Mouse (Mus musculus) adrenal gland, postnatal 25 days (tissue): ENCODE data around the gene Mecom. TPM values are rescaled to one million over a fixed set of nuclear protein-coding genes. Genes with fewer than 3 reads are reported as not detected.

Experiments
- DNase-seq: peaks from one replicate; pipeline ENCODE4 v3.0.0; 2021; ENCODE audit warnings: mixed read lengths
- total RNA-seq: library from RNA; stranded (reverse); gene quantifications from 2 replicates; pipeline ENCODE4 v1.2.3, GENCODE M21; 2021

Mecom gene
- total RNA-seq, 1 experiment from 2014 or later, result 4.1 TPM

GRCm38 (mm10) chr3:30514051-30514754, 33.6 kb downstream of the Mecom start:
- DNase-seq, result no peak

- DNase-seq, result no peak
These were observed 34.4 kb downstream of the Mecom start for GRCm38 (mm10) chr3:30513314-30513997.

GRCm38 (mm10) chr3:30512459-30513030, 35.3 kb downstream of the Mecom start:
- DNase-seq, result no peak

- DNase-seq, result no peak
These were observed 36.0 kb downstream of the Mecom start for GRCm38 (mm10) chr3:30511796-30512195.

- DNase-seq, result no peak
These were observed 36.7 kb downstream of the Mecom start for GRCm38 (mm10) chr3:30511062-30511640.

- DNase-seq, result no peak
These were observed 37.2 kb downstream of the Mecom start for GRCm38 (mm10) chr3:30510646-30511045.

- no peak for DNase-seq
These were observed 37.7 kb downstream of the Mecom start for GRCm38 (mm10) chr3:30510105-30510504.

GRCm38 (mm10) chr3:30508930-30509910, 38.6 kb downstream of the Mecom start:
- peak; percentile 9 for DNase-seq

- DNase-seq, result peak; percentile 58
These were observed 39.4 kb downstream of the Mecom start for GRCm38 (mm10) chr3:30508296-30508929.

- peak; percentile 17 for DNase-seq
These were observed 40.1 kb downstream of the Mecom start for GRCm38 (mm10) chr3:30507576-30508295.

GRCm38 (mm10) chr3:30507028-30507575, 40.7 kb downstream of the Mecom start:
- DNase-seq, result peak; percentile 10

- no peak for DNase-seq
These were observed 41.3 kb downstream of the Mecom start for GRCm38 (mm10) chr3:30506329-30507027.

GRCm38 (mm10) chr3:30505741-30506251, 42.0 kb downstream of the Mecom start:
- no peak for DNase-seq

- no peak for DNase-seq
These were observed 43.2 kb downstream of the Mecom start for GRCm38 (mm10) chr3:30504561-30504960.

GRCm38 (mm10) chr3:30503821-30504220, 44.0 kb downstream of the Mecom start:
- no peak for DNase-seq

- no peak for DNase-seq
These were observed 49.5 kb downstream of the Mecom start for GRCm38 (mm10) chr3:30498202-30498828.

- no peak for DNase-seq
These were observed 53.4 kb downstream of the Mecom start for GRCm38 (mm10) chr3:30494371-30494770.

GRCm38 (mm10) chr3:30488808-30489207, 59.0 kb downstream of the Mecom start:
- DNase-seq, result no peak

- no peak for DNase-seq
These were observed 61.4 kb downstream of the Mecom start for GRCm38 (mm10) chr3:30486422-30486821.
